Mouse (Mus musculus) layer of hippocampus, adult 18-20 months (tissue): ENCODE data around the gene Cep95. TPM values are rescaled to one million over a fixed set of nuclear protein-coding genes. Genes with fewer than 3 reads are reported as not detected.

ENCODE experiments used
- DNase-seq, 2 experiments: peaks; one replicate each; pipeline ENCODE4 v3.0.0; 2022; ENCODE audit warnings: low spot score in 2 of 2
- total RNA-seq, 2 experiments: library from RNA; stranded (reverse); gene quantifications; 2 replicates each; pipeline ENCODE4 v1.2.3; 2021

The Cep95 gene
- total RNA-seq, 2 experiments from 2014 or later, result 10.3 to 10.7 TPM

DNA sequence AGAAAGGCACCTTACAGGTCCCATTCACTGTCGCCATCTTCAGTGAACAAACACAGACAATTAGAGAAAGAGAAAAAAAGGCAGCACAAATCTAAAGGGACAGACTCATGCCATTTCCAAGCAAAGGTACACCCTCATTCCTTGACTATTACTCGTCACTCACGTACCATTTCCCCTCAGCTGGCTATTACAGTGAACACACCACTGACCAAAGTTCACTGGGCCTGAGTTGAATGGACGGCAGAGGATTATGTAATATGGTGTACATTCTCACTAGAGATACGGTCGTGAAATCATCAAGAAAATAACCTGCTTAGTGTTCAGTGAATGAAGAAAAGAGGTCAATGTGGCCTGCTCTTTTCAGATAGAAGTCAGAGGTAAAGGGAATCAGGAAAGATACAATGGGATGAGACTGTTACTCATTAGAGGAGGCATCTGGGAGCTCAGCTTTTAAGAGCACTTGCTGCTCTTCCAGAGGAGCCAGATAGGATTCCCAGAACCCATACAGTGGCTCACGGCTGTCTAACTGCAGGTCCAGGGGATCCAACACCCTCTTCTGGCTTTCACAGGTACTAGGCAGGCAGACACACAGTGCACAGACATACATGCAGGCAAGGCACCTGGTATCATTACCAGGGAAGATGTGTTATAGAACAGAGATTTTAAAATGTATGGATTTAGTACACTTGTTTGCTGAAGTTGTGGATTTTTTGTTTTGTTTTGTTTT, 23.5 kb downstream of the Cep95 start:
- no peak for DNase-seq

DNA sequence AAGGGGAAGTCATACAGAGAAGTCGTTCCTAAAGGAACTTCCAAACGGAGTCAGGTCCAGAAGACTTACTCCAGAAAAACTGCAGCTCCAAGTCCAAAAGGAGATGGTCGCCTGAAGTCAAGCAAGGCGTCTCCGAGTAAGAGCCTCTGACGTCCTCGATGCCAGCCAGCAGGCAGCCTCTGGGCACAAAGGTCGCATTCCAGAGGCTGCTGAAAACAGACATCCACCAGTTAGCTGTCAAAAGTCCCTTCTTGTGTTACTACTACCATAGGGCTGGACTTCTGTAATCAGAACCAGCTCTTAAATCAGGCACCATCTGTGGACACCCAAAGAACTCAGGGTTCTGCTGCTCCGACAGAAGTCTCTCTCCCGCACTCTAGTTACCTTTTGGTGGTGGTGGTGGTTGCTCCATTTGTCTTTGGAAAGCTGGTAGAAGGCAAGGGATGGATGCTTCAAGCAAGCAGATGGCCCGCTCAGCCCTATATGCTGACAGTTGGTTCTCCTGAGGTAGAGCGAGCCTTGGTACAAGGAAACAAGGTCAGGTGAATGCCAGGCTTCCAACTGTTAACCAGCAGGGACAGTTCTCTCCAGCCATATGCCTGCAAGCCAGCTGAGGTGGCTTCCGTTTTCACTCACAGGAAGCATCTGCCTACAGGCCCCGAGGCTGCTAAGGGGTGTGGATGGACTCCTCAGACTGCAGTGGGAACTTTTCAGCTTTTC, 25.7 kb downstream of the Cep95 start:
- no peak for DNase-seq

DNA sequence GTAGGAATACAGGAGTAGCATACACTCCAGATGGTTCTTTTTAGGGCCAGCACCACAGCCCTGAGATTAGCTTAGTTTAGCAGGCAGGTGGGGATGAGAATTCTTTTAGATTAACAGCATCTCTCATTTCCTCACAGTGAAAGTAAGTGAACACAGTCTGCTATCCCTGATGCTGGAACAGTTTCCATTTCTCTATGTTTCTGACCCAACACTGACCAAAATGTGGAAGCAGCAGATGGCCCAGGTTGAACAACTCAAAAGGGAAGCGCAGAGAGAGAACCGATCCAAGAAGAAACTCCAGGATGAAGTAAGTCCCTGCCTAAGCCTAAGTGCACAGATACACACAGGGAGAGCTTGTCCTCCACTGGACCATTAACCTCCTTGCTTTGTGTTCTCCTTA, 26.3 kb downstream of the Cep95 start:
- DNase-seq, result no peak

DNA sequence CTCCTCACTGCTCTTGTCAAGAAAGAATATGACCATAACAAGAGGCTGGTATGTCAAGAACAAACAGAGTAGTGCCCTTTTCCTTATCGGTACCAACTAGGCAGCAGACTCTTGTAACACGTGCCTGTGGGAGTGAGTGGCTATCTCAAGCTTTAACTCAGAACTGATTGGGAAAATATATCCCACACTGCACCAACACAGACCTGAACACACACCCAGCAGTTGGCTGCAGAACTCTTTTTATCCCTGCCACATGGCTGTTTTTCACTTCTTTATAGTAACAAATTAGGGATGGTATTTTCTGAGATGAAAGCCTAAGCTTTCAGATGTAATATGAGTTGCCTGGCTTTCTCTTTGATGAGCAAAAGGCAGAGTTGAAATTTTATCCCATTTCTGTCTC, 26.7 kb downstream of the Cep95 start:
- no peak for DNase-seq

DNA sequence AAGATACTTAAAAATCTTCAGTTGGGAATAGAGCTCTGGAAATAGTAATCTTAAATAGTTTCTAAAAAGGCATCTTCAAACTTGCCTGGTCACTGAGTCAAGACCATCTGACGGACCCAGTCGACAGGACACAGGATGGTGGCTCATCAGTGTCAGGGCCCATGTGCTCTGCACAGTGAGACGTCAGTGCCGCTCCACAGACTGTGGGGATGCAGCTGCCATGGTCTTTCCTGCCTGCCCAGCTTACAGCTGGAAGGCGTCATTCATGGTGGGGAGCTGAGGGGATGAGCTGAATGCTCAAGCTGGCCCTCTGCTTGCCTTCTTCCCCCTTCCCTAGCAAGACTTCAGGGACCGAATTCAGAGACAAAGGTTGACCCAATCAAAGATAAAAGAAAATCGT, 27.3 kb downstream of the Cep95 start:
- DNase-seq, result no peak

DNA sequence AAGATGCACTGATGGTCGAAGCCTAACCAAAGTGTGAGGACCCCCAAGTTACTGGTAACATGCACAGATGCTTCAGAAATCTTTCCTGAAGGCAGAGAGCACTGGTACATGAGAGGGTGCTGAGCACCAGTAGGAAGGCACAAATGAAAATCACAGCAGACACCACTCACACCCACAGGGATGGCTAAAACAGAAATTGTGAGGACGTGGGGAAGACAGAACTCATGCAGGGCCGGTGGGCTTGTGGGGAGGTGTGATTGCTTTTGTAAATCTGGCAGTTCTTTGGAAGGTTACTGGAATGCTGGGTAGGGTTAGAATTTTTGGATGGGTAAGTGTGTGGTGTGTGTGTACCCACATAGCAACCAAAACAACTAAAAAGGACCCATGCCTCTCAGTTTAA, 28.1 kb downstream of the Cep95 start:
- no peak for DNase-seq

DNA sequence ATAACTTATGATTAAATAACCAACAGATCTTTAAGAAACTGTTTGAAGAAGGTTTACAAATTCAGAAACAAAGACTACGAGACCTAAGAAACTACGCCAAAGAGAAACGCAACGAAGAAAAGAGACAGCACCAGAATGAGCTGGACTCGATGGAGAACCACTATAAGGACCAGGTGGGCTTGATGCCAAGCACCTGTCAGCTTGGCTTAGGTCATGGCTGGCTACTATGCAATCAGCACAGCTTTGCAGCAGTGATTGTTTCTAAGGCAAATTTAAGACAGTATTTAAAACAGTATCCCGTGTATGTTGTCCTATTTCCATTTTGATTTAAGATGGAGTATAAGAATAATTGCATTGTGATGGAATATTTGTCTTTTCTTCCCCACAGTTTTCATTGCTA, 28.8 kb downstream of the Cep95 start:
- DNase-seq, result no peak

DNA sequence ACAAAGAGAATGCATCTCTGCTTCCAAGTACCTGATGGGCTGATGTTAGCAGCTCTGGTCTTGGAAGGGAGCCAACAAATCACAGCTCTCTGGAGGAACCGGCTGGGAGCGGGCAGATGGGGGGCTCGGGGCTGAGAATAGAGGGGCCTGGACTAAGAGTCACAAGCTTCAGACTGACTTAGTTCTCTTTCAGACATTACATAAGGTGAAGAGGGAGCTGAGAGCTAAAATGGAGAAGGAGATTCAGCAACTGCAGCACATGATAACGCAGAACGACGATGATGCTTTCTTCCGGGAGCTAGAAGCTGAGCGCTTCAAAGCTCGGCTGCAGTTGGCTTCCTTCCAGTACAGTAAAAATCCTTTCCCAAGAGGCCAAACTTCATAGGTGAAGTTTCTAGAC, 29.3 kb downstream of the Cep95 start:
- DNase-seq, result peak in 1 of 2 experiments; percentile 31

DNA sequence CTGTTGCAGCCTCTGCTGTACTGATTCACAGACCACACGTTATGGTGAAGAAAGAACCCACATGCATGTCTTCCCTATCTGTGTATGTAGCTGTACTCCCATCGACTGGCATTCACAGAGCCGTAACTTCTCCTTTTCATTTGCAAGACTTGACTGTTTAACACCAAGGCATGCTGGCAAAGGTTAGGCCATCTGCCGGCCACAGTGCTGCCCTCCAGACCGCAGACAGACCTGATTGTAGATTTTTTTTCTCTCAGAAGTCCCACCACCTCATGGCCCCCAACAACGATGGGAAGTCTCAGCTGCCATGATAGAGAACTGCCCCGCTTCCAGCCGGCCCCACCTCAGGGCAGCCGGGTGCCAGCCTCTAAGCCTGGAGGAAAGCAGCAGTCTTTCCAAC, 30.5 kb downstream of the Cep95 start:
- DNase-seq, result no peak

DNA sequence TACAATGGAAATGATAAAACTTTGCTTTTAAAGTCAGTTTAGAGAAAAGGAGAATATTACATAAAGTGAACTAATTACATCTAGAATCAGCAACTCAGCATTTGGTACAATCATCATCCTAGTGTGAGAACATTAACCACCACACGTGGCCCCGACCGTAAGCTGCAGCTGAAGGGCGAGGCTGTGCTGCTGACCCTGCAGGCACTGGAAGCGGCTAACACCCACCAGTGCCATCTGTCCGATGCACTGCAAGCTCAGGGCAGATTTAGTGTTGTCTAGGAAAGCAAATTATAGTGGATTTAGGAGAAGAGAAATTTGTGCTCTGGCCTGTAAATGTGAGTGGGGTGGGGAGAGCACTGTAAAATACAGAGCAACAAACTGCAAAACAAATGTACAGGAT, 31.2 kb downstream of the Cep95 start:
- DNase-seq, result peak in 1 of 2 experiments; percentile 45

DNA sequence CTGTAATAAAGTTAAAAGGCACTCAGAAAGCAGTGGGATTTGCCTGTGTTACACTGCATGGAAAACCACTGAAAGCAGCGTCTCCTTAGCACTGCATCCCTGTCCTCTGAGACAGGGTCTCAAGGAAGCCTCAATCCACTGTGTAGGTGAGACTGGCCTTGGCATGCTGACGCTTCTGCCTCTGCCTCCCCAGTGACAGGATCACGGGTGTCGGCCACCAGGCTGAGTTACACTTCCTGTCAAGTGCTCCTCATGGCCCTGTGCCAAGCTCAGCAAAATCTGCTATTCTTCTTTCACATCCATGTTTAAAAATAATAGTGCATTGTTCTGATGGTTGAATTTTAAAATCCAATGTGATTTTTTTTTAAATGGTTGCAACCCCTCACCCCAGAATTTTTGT, 31.9 kb downstream of the Cep95 start:
- DNase-seq, result peak in 1 of 2 experiments; percentile 47

DNA sequence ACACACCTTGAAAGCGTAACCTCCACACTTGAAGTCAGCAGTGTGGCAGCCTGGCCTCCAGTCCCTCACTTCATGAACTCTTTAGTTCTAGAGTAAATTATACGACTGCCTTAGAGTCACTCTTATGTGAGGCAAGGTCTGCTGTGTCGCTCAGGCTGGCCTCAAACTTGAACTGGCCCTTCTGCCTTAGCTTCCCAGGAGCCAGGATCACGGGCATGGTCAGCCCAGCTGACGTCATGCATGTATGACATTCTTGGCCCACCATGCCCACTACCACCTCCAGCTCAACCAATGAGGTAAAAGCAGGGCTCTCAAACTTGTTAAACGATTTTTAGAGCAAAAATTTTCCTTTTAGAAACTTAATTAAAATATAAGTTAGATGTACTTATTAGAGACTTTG, 32.3 kb downstream of the Cep95 start:
- no peak for DNase-seq

DNA sequence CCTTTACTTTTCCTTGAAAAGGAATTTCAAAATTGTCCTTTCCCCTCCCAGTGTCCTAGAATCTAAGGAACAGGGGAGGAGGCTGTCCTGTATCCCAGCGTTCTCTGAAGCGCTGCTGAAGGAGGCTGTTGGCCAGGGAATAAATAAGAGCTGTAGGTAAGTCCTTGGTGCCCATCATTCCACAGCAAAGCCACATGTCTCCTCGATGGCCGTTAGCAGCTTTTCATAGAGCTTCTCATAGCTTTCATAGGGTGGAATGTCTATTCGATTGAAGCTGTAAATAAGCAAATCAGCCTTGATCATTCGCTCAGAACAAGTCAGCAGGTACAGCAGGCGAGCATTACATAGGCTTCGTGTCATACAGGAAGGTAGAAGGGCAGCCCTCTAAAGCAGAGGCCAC, 33.4 kb downstream of the Cep95 start:
- no peak for DNase-seq

DNA sequence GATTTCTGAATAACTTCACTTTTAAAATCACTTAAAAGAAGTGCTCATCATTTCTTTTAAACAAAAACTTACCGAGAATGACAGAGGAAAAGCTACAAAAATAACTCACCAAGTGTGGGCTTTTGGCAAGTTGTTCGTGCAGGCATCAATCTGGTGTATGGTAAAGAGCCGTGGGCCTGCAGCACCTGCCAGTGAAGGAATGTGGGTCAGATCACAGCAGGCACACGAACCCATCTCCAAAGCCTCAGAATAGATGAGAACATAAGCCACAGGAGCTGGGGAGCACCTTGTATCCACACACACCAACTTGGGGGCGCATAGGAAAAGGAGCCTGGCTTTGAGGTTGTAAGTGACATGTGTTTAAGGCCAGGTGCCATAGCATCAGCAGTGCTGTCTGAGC, 33.9 kb downstream of the Cep95 start:
- peak; percentile 45 to 70 for DNase-seq

DNA sequence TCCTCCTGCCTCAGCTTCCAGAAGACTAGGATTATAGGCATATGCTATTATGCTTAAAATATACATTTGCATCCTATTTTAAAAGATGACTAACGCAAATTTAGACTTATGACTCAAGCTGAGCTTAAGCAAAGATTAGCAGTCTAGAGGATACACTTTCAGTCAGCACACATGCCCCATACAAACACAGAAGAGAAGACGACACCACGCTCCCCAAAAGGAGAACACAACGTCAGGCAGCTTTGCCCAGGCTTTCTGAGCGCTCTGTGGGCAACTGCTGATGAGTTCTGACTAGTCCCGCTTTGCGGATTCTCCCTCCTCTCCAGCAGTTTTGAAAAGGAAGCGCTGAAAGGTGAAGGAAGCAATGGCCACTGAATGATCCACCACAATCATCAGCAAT, 34.7 kb downstream of the Cep95 start:
- DNase-seq, result no peak

DNA sequence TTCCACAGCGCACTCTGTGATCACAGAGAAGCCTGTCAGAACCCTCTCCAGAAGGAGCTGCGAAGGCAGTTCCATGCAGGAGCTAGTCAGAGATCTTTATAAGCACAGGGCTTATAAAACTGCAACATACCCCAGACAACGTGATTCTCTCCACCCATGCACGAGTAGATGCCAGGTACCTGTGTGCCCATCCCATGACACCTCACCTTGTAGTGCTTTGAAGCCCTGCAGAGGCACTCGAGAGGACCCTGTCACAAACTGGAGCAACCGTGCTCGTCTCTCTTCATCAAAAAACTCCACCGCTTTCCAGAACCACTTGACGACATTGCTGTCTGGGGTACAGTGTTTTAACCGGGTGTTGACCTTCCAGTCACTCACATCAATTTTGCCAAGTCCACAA, 35.4 kb downstream of the Cep95 start:
- no peak for DNase-seq

DNA sequence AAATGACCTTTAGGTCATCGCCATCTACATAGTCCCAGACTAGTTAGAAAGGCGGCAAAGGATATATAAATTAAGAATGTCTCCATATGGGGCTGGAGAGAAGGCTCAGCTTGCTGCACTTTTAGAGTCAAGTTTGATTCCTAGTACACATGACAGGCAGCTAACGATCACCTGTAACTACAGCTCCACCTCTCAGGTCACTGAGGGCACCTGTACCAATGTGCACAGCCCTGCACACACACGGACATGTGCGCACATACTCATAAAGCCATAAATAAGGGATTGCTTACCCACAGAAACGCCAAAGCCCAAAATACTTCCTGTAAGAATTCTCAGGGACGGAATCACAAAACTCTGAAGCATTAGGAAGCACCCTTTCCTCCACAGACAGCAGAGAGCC, 39.0 kb downstream of the Cep95 start:
- no peak for DNase-seq

DNA sequence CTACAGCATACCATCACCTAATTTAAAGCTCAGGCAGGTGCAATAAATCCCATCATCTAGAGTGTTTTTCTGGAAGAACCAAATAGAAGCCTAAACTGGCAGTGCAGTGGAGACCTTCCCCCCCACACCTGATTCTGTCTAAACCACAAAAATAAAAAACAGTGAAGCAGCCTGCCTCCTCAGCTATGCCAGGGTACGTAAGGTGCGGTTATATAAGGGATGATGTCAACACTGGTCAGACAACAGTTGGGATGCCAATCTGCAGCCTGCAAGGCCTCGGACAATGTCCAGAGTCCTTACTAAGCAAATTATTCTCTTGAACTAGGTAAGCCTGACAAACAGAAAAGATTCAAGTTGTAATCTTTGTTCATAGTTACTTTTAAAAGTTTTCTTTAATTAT, 53.0 kb downstream of the Cep95 start:
- no peak for DNase-seq

DNA sequence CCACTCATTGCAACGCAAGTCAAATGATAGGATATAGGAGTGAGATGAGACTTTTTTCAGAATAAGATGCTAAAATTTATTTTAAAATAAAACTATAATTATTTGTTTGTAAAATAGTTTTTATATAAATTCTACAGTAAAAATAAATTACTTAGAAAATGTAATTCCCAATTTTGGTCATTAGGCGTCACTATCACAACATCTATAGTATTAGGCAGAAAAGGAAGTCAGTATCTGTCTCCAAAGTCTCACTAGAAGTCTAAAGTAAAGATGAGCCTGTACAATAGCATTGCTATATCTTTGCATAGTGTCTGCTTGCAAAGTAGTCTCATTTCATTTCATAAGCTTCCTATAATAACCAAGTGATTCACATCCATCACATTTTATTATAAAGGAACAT, 62.4 kb downstream of the Cep95 start:
- no peak for DNase-seq
